Mouse (Mus musculus) cerebellum, adult 2 months (tissue): ENCODE results near the gene Olfr1510. TPM values are rescaled to one million over a fixed set of nuclear protein-coding genes. Genes with fewer than 3 reads are reported as not detected.
"Not testable (repeated sequence)": the region's sequence is repeated elsewhere in the genome, so short reads cannot be mapped to it uniquely, and the experiment has no call there.

Source experiments
- DNase-seq, 2 experiments: peaks; one replicate each; pipeline ENCODE4 v3.0.0; 2021
- H3K27ac ChIP-seq: fragments of 200-500 bp; 2 replicates; pipeline ENCODE4 v1.5.1; 2012; ENCODE audit warnings: low read length, control low read depth, inconsistent platforms; ENCODE audit not compliant: insufficient read depth
- H3K27me3 ChIP-seq: fragments of 200-500 bp; 2 replicates; pipeline ENCODE4 v1.6.1; 2012; ENCODE audit warnings: inconsistent platforms, mild to moderate bottlenecking, low read length, moderate library complexity; ENCODE audit not compliant: control insufficient read depth, insufficient read depth
- H3K4me1 ChIP-seq: fragments of 200-500 bp; 2 replicates; pipeline ENCODE4 v1.6.1; 2011; ENCODE audit warnings: low read length; ENCODE audit not compliant: control insufficient read depth, insufficient read depth
- H3K4me3 ChIP-seq: fragments of 200-500 bp; replicated peaks from 2 replicates; pipeline ENCODE3; 2011; ENCODE audit warnings: mild to moderate bottlenecking, low read depth, low read length, control low read depth; ENCODE audit not compliant: insufficient read depth
- CTCF ChIP-seq: fragments of 200-500 bp; IDR thresholded peaks from 2 replicates; pipeline ENCODE4 v1.5.1; 2011; ENCODE audit warnings: low read depth, mild to moderate bottlenecking, control low read depth, low read length, moderate library complexity, borderline replicate concordance; ENCODE audit not compliant: insufficient read depth
- POLR2A ChIP-seq: fragments of 200-500 bp; IDR thresholded peaks from 2 replicates; pipeline ENCODE4 v1.6.1; 2011; ENCODE audit warnings: low read length, control low read depth, borderline replicate concordance; ENCODE audit not compliant: insufficient read depth
- WGBS: fragments of 180-500 bp; shearing (Covaris S2); methylation state at CpG from one replicate; pipeline ENCODE4 v1.1.7; 2018; 5-methylcytosine and 5-hydroxymethylcytosine counted together
- polyA plus RNA-seq: library from polyadenylated mRNA; depleted of rRNA; stranded (reverse); fragments of >200 nt; gene quantifications from 2 replicates; pipeline ENCODE4 v1.2.3, GENCODE M21; 2012; rRNA removed

Gene Olfr1510
- polyA plus RNA-seq: not detected in 2 replicates

DNA sequence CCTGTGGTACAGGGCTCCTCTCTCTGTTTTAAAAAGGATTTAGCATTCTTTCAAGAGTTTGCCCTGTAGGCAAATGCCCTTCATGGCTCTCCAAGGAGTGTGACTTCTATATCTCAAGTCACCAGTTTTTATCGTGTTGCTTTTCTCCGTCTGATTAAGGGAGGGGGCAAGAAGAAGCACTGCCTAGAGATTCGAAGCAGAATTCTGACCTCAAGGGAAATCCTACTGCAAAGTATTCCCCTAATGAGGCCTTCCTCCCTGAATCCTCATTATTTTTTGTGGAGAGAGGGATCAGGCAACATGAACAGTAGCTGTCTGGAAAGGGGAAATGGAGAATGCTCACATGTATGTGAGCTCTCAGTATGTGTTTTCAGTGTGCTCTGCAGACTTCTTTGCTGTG is at the start of gene Olfr1510:
Gene Olfr1510 (minus strand): TSS at position 101 of the 400 bp plus-strand sequence.
- H3K27me3 ChIP-seq: no peaks in the 10 kb centered on the region
- no peak within 1 kb of the TSS for H3K27ac ChIP-seq
- H3K4me3 ChIP-seq: no peak within 1 kb of the TSS
- no peak for DNase-seq
- no peak for TF ChIP-seq POLR2A
- H3K4me1 ChIP-seq: no peaks in the 10 kb centered on the region
- 86% methylated on average over 3 of the region's 3 CpGs for WGBS

DNA sequence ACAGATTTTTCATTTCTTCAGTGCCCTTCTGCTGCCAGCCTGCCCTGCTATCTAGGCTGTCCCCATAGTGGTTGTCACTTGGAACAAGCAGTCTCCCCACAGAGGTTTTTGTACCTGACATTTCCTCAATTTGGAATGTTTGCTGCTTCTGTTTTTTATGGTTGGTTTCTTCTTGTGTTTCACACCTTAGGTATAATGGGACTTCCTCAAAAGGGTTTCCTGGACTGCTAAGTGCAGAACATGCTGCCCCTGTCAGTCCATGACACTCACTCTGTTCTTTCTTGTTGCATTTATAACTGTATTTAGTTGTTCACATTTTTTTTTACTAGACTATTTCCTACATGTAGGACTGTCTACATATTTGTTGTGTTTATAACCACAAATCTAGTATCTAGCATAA is 47.8 kb upstream of the Olfr1510 start:
- no peak overlapping the region for H3K27ac ChIP-seq
- TF ChIP-seq CTCF (no peak), POLR2A (no peak)
- no peak for DNase-seq

DNA sequence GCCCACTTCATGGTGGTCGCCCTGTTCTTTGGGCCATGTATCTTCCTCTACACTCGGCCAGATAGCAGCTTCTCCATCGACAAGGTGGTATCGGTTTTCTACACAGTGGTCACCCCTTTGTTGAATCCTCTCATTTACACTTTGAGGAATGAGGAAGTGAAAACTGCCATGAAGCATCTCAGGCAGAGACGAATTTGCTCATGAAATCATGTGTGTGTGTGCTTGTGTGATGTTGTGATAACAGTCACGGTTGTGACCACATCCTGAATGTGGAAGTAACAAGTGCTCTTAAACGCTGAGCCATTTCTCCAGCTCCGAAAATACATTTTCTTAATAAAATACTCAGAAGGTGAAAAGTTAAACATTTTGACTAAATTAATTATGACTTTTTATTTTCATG is 37.0 kb upstream of the Olfr1510 start:
- 87% methylated on average over 8 of the region's 8 CpGs for WGBS
- no peak for TF ChIP-seq POLR2A
- TF ChIP-seq CTCF: no peak
- H3K4me1 ChIP-seq: no peaks in the 10 kb centered on the region
- H3K4me3 ChIP-seq: no peak overlapping the region
- H3K27me3 ChIP-seq: no peaks in the 10 kb centered on the region
- DNase-seq: no peak
- no peak overlapping the region for H3K27ac ChIP-seq

More for the DNA sequence above, 47.8 kb upstream of the Olfr1510 start:
- H3K4me1 ChIP-seq: no peaks in the 10 kb centered on the region
- H3K27me3 ChIP-seq: no peaks in the 10 kb centered on the region
- no peak overlapping the region for H3K4me3 ChIP-seq

DNA sequence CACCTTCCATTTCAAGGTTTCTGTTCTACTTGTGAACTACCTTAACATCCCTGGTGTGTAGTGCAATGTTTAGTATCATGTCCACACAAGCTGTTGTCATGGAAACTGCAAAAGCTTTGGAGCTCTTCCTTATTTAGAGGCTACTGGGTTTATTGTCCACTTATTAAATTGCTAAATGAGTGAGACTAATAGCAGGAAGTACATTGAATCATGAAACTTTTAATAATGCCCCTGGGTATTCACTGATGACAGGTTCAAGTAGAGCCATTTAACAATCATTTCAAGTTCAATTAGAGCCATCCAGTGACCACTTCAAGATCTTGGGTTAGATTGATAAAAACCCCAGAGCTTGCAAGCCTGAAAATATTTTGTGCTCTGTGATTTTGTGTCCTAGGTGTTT is 28.5 kb upstream of the Olfr1510 start, which contains the start of gene Olfr1509:
Gene Olfr1509 (plus strand): TSS at position 301 of the 400 bp plus-strand sequence.
- H3K27me3 ChIP-seq: no peaks in the 10 kb centered on the region
- no peak for DNase-seq
- no peak within 1 kb of the TSS for H3K27ac ChIP-seq
- TF ChIP-seq CTCF (no peak), POLR2A (no peak)
- H3K4me3 ChIP-seq: no peak within 1 kb of the TSS
- H3K4me1 ChIP-seq: no peaks in the 10 kb centered on the region

DNA sequence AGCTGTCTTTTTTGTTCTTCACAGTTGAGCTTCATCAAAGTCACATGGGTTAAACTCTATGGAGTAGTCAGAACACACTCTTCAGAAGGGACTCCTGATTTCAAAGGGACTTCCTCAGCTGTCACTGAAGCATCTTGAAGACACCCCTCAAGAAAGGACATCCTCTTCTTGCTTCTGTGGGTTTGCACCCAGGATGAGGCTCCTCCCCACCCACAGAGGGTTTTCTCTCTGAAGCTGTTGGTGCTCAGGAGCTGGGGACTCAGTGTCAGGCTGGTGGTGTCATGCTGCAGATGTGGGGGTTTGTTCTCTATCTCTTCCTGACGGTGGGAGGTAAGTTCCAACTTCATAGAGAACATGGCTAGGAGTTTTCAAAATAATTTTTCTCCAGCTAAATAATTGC is 13.5 kb upstream of the Olfr1510 start:
- Histone ChIP-seq H3K4me1 (no peaks in the 10 kb centered on the region), H3K27ac (no peak overlapping the region), H3K27me3 (no peaks in the 10 kb centered on the region), H3K4me3 (no peak overlapping the region)
- TF ChIP-seq POLR2A: no peak
- no peak for TF ChIP-seq CTCF
- no peak for DNase-seq
- WGBS: 83% methylated on average over 1 of the region's 1 CpGs

DNA sequence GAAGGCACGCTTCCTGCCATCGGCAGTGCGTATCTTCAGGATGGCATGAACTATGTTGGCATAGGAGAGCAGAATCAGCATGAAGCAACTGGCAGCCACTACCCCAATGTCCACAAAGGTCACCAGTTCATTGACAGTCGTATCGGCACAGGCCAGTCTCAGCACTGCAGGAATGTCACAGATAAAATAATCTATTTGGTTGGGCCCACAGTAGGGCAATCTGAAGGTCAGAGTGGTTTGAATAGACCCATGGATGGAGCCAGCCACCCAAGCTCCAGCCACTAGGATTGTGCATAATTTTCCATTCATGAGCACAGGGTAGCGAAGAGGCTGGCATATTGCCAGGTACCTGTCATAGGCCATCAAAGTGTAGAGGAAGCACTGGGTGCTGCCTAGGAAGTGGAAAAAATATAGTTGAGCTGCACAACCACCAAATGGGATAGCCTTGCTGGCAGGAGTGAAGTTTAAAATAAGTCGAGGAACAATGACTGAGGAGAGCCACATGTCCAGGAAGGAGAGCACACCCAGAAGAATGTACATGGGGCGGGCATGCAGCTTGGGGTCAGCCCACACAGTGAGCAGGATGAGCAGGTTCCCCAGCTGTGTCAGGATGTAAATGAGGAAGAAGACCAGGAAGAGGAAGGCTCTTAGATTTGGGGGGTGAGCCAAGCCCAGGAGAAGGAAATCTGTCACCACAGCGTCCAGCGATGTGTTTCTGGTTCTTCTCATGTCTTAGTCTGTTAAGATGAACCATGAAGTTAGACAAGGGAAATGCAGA is 3.8 kb downstream of the Olfr1510 start:
- not testable (repeated sequence) for DNase-seq, H3K27ac ChIP-seq, H3K4me3 ChIP-seq, H3K4me1 ChIP-seq, H3K27me3 ChIP-seq
- 31% methylated on average over 9 of the region's 10 CpGs for WGBS

DNA sequence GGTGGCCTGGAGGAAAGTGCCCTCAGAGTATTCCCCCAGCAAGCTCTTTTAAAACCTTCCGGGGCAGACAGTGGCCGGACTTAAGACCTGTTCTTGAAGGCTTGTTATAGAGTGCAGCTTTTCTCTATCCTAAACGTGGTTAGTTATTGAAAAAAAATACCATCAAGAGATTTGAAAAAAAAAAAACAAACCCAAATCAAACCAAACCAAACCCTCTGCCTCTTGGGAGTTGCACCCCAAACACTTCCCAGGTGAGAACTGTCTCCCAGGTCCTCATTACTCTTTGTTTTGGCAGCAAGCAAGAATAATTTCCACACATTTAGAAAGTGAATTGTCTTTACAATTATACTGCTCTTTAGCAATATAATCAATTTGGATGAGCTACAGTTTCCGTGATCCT is 16.9 kb downstream of the Olfr1510 start, which contains the start of gene Olfr1511:
Gene Olfr1511 (minus strand): TSS at position 101 of the 400 bp plus-strand sequence.
- H3K27me3 ChIP-seq: no peaks in the 10 kb centered on the region
- no peak within 1 kb of the TSS for H3K4me3 ChIP-seq
- TF ChIP-seq POLR2A: no peak
- TF ChIP-seq CTCF: no peak
- 77% methylated on average over 4 of the region's 4 CpGs for WGBS
- H3K4me1 ChIP-seq: no peaks in the 10 kb centered on the region
- H3K27ac ChIP-seq: no peak within 1 kb of the TSS
- DNase-seq: no peak

DNA sequence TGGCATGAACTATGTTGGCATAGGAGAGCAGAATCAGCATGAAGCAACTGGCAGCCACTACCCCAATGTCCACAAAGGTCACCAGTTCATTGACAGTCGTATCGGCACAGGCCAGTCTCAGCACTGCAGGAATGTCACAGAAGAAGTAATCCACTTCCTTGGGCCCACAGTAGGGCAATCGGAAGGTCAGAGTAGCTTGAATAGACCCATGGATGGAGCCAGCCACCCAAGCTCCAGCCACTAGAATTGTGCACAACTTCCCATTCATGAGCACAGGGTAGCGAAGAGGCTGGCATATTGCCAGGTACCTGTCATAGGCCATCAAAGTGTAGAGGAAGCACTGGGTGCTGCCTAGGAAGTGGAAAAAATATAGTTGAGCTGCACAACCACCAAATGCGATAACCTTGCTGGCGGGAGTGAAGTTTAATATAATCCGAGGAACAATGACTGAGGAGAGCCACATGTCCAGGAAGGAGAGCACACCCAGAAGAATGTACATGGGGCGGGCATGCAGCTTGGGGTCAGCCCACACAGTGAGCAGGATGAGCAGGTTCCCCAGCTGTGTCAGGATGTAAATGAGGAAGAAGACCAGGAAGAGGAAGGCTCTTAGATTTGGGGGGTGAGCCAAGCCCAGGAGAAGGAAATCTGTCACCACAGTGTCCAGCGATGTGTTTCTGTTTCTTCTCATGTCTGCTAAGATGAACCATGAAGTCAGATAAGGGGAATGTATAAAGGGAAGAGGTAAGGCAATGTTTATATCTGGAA is 23.9 kb downstream of the Olfr1510 start:
- H3K27ac ChIP-seq, DNase-seq, H3K27me3 ChIP-seq, H3K4me1 ChIP-seq, H3K4me3 ChIP-seq: not testable (repeated sequence)
- 64% methylated on average over 9 of the region's 9 CpGs for WGBS
